Mouse (Mus musculus) heart, postnatal 4 days (tissue): ENCODE data around the gene Tinagl1. TPM values are rescaled to one million over a fixed set of nuclear protein-coding genes. Genes with fewer than 3 reads are reported as not detected.
A peak's percentile ranks its signal among the peaks of the same experiment; 100 is the strongest.

ENCODE experiments used
- DNase-seq: peaks from one replicate; pipeline ENCODE4 v3.0.0; 2021
- total RNA-seq, 2 experiments: library from RNA; stranded (reverse); gene quantifications; 2 replicates each; pipeline ENCODE4 v1.2.3; 2021

Gene Tinagl1
- total RNA-seq, 2 experiments from 2014 or later = 68.9 to 69.4 TPM

DNA sequence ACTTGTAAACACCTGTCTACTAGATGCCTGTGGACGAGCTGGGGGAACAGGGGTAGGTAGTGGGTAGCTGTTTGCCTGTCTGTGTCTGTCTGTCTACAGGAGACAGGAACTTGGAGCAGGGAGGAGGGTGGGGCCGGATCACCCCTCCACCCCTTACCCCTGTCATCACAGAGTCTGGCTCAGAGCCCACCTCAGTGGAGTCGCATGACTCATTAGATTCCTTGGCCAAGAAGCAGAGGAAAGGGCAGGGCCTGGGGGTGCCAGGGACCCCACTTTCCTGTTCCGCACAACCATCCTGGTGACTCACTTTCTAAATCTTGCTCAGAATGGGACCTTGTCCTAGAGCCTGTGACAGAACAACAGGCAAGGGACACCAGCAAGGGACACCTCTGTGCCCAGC is 2.2 kb upstream of the Tinagl1 start:
- DNase-seq = peak; percentile 72

DNA sequence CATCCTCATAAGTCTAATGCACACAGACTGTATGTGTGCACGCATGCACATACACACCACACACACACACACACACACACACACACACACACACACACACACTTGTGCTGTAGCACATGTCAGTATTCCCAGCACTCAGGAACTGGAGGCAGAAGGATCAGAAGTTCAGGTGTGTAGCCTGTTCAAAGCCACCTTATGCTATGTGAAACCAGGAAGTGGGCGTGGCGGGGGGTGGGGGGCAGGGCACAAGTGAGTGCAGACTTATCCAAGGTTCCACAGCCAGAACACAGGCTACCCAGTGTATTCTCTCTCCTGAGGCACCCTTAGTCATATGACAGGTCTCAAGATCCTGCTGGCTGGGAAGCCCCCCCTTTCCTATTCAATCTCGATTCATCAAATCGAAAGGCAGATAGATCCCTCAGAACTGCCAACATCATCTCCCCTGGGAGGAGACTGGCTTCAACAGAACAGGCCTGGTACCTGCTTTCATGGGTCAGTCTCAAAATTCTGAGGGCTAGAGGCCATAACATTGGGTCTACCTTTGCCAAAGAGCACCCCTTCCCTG is 1.3 kb upstream of the Tinagl1 start:
- DNase-seq = no peak

DNA sequence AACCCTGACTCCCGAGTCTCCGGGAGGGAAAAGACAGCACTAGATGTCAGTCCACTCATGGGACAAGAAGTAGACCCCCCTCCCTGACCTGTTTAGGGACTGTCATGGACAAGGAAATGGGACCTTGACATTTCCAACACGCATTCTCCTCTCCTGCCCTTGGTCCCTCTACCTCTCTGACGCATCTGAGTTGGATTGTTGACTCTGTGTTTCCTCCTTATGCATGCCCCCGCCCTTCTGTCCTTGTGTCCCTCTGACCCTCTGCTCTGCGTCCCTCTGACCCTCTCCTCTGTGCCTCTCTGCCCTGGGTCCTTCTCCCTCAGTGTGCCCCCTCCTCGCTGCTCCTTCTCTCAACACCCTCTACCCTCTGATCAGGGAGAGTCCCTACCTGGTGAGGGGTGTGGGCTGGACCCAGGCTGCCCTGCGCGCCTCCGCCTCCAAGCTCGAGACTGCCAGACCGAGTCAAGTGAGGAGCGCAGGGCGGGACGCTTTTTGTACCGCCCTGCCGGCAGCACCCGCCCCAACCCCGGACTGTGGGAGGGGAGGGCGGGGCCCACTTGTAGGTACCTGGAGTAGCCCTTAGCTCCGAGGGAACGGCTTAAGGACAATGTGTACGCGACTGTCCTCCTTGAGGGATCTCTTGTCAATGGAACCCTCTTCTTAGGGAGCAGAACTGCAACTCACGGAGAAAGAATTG is 439 bp downstream of the Tinagl1 start:
- peak; percentile 75 for DNase-seq

DNA sequence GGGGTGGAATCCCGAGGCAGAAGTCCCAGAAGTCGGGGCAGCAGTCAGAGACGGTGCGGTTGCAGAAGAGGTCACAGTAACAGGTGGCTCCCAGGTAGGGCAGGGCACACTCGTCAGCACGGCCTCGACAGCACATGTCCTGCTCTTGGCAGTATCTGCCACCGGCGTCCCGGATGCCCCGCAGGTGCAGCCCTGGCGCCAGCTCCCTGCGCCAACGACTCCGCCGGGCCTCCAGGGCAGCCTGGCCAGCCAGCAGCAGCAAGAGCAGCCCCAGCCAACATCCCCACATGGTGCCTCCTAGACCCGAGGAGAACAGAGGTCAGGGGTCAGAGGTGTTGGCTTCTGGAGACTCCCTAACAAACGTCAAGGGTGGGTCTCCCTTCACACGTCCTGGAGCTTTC is 1.0 kb downstream of the Tinagl1 start:
- no peak for DNase-seq

DNA sequence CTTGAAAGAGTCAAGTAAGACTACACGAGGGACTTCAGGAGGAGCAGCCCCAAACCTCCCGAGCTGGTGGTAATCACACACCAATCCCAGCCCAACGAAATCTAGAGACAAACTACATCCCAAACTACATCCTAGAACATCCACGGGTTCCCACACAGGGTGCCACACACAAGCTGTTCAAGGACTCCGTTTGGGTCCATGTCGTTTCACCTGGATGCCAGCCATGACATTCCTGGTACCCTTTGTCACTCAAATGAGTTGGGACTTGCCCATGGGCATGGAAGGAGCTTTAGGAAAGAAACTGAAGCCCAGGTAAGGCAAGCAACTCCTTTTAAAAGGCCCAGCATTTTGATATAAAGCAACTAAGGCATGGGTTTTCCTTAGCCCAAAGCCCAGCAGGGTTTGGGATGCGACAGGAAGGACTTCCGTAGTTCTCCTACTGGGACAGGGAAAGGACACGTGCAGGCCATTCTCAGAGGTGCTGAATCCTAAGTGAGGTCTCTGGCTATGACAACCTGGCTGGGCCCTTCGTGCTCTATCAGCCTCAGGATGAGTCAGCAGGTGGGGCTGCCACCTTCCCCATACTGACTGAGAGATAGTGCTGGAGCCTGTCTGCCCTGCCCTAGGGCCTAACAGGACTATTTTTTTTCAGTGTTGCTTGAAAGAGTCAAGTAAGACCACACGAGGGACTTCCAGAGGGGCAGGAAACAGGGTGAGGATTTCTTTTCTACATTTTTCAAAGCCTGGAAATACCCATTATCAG is 1.7 kb downstream of the Tinagl1 start:
- no peak for DNase-seq

DNA sequence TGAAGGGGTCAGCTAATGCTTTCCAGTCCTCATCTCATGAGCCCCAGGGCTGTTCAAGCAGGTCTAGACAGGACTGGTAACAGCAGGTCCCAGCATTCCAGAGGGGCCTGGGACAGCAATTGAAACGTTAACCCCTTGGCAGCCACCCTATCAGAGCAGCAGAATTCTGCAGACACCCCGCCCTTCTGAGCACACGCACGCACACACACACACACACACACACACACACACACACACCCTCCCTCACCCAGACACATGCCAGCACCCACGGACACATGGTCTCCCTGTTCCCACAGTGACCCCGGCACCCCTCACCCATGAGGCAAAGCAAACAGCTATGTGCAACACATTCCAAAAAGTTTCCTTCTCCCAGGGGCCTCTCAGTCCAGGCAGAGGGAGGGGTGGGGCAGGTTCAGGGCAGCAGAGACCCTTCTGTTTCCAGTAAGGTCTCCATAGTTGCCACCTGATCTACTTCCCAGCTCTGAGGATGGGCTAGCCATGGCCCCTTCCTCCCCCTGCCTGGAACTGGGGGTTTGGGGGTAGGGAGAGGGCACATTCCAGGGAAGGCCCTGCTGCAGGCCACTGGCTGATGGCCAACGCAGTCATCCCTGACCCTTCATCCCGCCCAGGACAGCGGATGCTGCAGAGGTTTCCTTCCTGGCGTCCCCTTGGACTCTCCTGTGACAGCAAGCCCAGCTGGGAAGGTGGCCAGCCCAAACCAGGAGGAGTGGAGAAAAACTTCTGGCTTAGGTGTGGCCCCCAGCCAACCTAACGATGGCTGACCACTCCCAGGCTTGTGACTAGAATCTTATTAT is 2.8 kb downstream of the Tinagl1 start:
- DNase-seq = peak; percentile 80

DNA sequence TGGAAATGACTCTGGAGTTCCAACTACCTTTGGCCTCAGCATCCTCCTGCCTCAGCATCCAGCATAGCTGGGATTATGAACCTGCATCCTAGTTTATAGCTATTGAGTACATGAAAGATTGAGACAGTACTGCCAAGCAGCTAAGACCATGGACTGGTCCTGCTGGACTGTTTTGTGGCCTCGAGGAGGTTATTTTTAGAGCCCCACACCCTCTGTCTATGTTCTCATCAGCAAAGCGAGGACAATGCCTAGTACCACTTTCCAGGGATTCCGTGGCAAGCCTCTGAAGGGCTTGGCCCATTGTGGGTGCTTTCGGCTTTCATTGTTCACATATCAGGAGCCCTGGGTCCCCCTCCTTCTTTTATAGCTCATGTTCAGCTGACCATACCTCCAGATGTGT is 4.6 kb downstream of the Tinagl1 start:
- DNase-seq = no peak

DNA sequence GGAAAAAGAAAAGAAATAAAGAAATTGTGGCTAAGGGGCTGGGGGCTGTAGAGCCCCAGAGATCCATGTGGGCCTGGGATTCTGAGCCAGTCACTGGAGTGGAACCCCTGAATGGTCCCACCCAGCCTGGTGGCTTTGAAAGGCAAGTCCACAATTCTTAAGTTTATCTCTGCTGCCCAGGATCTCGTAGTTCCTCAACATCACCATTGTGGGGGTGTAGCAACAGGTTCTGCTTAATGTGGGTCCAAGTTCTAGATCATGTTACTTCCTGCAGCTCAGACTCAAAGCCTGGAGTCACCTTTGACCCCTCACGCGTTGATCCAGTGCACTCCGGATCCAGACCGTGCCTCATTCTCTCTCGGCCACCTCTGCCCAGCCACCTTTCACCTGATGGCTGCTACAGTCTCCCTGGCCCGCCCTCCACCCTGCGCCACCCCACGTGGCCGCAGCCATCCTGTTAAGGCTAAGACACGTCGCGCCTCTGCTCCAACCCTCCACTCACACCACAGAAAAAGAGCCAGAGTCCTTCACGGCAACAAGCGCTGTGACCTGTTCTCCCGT is 5.4 kb downstream of the Tinagl1 start:
- no peak for DNase-seq

DNA sequence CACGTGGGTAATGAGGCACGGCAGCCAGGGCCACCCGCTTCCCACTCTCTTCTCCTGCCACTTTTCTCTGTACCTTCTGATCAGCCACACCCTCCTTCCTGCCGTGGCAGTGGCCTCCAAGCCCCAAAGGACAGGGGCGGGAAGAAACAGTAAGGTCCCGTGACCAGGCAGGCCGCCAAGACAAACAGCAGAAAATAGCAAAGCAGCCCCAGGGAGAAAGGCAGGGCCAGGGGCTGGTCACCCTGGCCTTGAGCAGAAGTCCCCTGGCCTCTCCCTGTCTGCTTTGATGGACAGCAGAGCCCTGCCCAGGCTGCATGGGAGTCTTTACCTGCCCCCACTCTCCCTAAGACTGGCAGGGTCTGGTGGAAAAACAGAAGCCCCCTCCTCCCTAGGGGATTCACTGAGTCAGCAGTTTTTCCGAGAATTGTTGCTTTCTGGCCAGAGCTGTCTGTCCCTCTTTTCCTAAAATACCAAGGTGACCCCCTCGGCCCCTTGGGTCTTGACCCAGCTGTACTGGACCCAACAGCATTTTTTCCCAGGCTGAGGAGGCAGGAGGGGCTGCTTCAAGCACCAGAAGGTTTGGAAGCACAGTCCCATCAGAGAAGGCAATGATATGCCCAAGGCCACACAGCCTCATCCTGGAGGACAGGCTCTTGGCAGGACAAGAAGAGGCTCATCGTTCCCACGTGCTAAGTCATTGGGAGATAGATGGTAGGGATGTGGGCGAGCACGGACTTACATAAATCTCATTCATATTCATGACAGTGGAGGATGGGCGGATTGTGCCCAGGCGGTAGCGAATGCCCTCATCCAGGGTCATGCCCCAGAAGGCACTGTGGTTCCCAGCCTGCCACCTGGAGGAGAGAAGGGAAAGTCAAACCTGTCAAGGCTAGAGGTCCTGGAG is 6.4 kb downstream of the Tinagl1 start:
- peak; percentile 96 for DNase-seq

DNA sequence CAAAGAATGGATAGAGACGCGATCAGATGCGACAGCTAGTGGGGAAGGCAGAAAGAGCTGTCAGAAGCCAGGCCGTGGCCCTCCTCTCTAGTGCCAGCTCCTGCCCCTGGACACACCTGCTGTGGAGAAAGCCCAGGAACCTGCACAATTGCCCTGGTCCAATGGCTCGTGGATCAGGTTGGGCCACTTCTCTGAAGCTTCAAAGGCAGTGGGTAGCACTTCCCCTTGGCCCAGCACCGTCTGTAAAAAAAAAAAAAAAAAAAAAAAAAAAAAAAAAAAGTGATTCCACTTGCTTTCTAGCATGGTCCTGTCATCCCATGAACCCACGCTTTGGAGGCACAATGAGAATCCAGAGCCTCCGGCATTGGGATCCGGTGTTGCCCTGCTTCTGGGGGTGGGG is 7.1 kb downstream of the Tinagl1 start:
- DNase-seq = no peak

DNA sequence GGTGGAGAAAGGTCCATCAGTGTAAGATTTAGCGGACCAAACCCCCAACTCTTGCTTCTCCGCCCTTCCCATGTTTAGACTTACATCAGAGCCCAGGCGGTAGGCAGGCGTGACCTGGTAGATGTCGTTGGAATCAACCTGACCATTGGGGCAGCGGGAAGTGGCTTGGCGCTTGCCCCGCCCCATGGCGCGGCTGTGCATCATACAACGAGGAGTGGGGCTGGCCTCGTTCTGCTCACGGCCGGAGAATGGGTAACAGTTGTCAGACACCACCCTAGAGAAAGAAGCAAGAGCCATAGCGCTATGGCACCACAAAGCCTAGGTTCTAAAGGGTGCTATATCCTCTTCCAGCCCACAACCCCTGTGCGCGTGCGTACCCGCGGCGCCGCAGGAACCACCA is 7.6 kb downstream of the Tinagl1 start:
- no peak for DNase-seq

DNA sequence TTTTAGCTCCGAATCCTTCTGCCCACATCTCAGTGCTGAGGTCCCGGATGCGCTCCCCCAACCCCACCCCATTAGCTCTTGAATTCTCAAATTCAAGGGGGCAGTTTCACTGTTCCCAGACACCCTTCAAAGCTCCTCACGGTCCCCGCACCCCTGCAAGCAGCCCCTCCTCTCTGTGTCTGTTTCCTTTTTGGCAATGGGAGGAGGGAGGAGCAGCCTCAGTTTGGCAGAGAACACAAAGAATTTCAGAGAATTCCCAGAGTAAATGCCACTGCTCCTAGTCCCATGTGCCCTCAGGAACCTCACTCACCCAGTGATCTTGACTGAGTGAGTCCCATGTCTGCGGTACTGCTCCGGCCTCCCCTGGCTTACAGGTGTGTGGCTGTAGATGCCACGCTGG is 8.3 kb downstream of the Tinagl1 start:
- DNase-seq = no peak

DNA sequence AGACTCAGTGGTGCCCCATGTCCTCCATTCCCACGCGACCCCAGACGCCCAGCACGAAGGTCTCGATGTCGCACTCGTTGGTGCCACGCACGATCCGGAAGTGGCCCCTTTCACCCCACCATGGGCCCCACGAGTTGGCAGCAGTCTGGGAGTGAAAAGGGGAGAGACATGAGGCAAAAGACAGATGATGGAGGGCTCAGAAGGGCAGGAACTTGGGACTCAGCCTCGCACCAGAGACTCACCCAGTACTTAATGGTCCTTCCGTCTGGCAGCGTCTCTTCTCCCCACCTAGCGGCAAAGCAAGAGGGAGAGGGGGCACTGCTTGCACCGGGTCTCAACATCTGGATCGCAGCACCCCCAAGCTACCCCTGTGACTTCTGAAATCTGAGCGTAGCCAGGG is 8.9 kb downstream of the Tinagl1 start:
- DNase-seq = no peak

DNA sequence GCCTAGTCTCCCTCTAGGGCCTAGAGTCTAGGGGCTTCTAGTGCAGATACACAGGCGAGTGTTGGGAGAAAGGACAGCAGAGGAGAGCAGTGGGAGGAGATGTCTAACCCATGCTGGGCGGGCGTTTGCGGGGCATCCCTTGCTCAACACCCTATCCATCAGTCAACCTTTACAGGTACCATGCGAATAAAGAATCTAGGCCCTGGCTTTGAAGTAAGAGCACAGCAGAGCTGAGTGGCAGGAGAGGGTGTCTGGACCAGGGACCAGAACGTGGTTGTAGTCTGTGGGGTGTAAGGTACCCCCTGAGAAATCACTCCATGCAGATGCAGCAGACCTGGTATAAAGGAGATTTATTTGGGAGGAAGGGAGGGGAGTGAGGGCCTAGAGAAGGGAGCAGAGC is 10.8 kb downstream of the Tinagl1 start:
- DNase-seq = no peak

DNA sequence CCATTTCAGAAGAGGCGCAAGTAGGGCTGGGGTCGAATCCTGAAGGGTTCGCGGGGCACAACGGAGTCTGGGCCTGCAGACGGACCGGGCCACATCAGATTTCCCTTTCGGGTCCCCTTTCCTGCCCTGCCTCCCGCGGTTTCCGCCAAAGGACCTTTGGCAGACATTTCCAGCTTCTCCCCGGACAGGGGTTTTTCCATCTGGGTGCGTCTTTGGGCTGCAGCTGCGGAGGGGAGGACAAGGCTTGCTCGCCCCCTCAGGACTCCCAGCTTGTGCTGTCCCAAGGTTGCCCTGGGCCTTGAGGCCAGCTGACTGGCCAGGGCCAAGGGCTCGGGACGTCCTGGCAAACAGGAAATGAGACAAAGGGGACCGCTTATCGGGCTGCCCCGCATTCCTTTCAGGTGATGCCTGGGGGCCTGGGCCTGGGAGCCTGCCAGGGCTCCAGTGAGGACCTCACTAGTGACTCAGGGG is 11.5 kb downstream of the Tinagl1 start:
- peak; percentile 71 for DNase-seq

DNA sequence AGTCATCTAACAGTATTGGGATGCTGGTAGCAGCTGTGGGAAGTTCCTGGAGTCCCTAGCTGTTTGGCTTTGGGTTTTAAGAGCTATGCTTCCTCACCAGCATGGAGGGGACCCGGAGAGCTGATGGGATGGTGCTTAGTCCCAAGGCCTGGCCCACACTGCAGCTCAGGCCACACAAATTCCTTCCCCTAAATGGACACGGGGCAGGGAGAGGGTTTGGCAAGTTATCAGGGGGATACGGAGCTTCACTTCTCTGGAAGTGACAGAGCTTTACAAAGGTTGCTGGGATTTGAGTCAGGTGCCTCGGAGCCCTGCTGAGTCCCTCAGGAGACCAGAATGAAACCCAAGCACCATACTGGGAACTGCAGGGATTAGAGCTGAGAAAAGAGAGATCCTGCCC is 13.6 kb downstream of the Tinagl1 start:
- peak; percentile 59 for DNase-seq

DNA sequence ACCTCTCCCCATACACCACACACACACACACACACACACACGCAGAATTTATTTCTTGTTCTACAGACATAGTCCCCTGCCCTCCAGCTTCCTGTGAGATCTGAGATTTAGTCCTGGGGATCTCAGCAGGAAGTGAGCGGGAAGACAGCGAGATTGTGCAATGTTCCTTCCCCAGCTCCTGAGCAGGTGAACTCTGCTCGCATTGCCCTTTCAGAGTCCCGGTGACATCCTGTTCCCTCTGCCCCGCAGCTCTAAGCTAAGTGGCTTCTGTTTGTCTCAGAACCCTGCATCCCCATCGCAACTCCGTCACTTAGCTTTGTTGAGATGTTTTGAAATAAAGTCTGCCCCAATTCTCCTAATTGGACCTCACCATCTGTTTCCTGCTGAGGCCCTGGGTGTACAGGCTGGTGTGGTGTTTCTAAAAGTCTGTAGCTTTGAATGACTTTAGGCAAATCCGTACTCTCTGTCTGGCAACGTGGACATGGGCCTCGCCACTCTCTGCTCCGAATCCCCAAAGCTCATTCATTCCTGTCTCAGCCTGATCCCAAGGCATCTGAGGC is 18.0 kb downstream of the Tinagl1 start:
- no peak for DNase-seq

DNA sequence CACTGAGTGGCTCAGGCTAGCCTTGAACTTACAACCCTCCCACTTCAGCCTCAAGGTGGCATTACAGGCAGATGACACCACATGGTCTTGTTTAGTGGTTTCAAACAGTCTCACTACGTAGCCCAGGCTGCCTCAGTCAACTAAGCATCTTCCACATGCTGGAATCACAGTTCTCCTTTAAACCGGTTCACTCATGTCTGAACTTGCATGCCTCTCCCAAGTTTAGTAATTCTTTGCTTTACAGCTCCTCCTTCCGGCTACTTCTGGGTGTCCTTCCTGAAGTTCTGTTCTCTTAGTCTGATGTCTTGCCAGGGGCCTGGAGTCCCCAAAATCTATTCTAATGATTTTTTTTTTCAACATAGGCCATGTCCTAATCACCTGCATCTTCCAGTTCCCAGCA is 20.7 kb downstream of the Tinagl1 start:
- DNase-seq = no peak

DNA sequence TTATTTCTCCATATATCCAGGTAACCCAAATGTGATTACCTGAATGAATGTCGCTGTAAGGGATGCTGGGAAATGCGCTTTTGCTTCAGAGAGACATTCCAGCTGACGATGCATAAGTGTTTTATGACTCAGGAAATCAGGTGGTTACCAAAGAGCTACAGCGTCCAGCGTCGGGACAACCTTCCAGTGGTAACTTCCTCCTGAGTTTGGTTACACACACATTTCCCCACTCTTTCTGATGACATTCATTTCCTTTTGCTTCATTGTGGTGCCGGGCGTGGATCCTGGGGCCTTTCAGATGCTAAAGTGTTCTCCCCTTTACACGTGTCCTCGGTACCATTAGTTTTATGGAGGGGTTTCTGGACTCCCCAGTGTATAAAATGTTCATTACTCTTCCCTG is 26.5 kb downstream of the Tinagl1 start:
- DNase-seq = no peak

DNA sequence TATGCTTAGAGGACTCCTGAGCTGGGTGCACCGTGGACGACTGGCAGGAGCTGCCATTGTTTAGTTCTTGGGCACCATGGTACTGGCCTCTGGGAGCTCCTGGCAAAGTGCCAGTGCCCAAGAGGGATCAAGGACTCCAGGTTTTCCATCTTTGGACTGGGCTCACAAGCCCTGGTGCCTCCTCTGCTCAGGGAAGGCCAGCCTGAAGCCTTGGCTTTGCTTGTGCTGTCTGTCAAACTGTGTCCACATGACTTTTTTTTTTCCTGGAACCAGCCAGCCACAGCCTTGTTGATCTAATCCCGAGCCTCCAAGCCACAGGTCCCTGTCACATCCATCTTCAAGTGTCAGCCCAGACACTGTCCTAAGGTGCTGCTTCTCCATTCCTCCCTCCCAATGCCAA is 33.1 kb downstream of the Tinagl1 start:
- no peak for DNase-seq

DNA sequence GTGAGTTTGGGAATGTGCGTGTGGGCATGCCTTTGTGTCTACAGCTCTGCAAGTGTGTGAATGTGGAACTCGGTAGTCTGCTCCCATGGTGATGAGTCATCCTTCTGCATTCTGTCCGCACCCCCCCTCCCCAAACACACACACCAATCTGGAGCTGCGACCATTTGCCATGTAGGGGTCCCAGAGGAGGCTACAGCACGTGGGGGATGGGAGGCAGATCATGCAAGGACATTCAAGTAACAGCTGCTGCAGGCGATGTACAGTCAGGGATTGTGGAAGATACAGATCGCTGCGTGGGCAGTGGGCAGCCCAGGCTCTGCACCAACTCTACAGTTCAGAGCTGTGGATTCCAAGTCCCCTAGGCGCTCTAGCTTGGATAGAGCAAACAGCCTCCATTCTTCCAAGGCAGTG is 33.9 kb downstream of the Tinagl1 start:
- DNase-seq = peak; percentile 31
